Mouse (Mus musculus) E14TG2a.4 (cell line): ENCODE measurements around the gene Nrxn1.
A peak's percentile ranks its signal among the peaks of the same experiment; 100 is the strongest.

ENCODE experiments used
- H3K27me3 ChIP-seq: 2 replicates; pipeline ENCODE4 v1.6.1; 2014; ENCODE audit warnings: low read length, control low read depth; ENCODE audit not compliant: insufficient read depth
- H3K36me3 ChIP-seq: 2 replicates; pipeline ENCODE4 v1.6.1; 2014; ENCODE audit warnings: low read length, control low read depth; ENCODE audit not compliant: insufficient read depth
- H3K4me1 ChIP-seq: replicated peaks from 2 replicates; pipeline ENCODE4 v1.6.1; 2014; ENCODE audit warnings: low read depth, low read length, control low read depth
- H3K4me3 ChIP-seq: replicated peaks from 2 replicates; pipeline ENCODE4 v1.5.1; 2014; ENCODE audit warnings: mild to moderate bottlenecking, low read length
- H3K9me3 ChIP-seq: 2 replicates; pipeline ENCODE4 v1.6.1; 2014; ENCODE audit warnings: low read length, control low read depth
- CTCF ChIP-seq: conservative IDR thresholded peaks from 2 replicates; pipeline ENCODE4 v1.5.1; 2014; ENCODE audit warnings: low read length
- NANOG ChIP-seq: IDR thresholded peaks from 2 replicates; pipeline ENCODE4 v1.6.1; 2014; ENCODE audit warnings: borderline replicate concordance, low read length, mixed read lengths
- POU5F1 ChIP-seq: IDR thresholded peaks from 2 replicates; pipeline ENCODE4 v1.6.1; 2014; ENCODE audit warnings: low read length, borderline replicate concordance

Nrxn1 gene

GRCm38 (mm10) chr17:90454356-90454737, 638.5 kb downstream of the Nrxn1 start:
- TF ChIP-seq NANOG (no peak), POU5F1 (no peak), CTCF (no peak)
- Histone ChIP-seq H3K36me3 (no peaks in the 10 kb centered on the region), H3K27me3 (peaks cover 45% of the 10 kb centered on the region), H3K9me3 (no peaks in the 10 kb centered on the region), H3K4me1 (peaks cover 14% of the 10 kb centered on the region), H3K4me3 (peak overlapping the region; percentile 78)

- no peak overlapping the region for H3K4me3 ChIP-seq
- no peaks in the 10 kb centered on the region for H3K9me3 ChIP-seq
- H3K27me3 ChIP-seq, result peaks cover 45% of the 10 kb centered on the region
- H3K4me1 ChIP-seq, result peaks cover 14% of the 10 kb centered on the region
- H3K36me3 ChIP-seq, result no peaks in the 10 kb centered on the region
- no peak for TF ChIP-seq CTCF
- no peak for TF ChIP-seq NANOG
- TF ChIP-seq POU5F1, result no peak
Measured at GRCm38 (mm10) chr17:90453280-90453679, 639.6 kb downstream of the Nrxn1 start.

GRCm38 (mm10) chr17:90452770-90453169, 640.1 kb downstream of the Nrxn1 start:
- Histone ChIP-seq H3K4me1 (peaks cover 14% of the 10 kb centered on the region), H3K36me3 (no peaks in the 10 kb centered on the region), H3K27me3 (peaks cover 42% of the 10 kb centered on the region), H3K4me3 (no peak overlapping the region), H3K9me3 (no peaks in the 10 kb centered on the region)
- TF ChIP-seq CTCF (peak; percentile 29; the same call in 1 of the 2 replicates), POU5F1 (no peak), NANOG (no peak)

- Histone ChIP-seq H3K9me3 (no peaks in the 10 kb centered on the region), H3K4me1 (peaks cover 14% of the 10 kb centered on the region), H3K36me3 (no peaks in the 10 kb centered on the region), H3K27me3 (peaks cover 35% of the 10 kb centered on the region), H3K4me3 (no peak overlapping the region)
- TF ChIP-seq CTCF (no peak), POU5F1 (no peak), NANOG (no peak)
Measured at GRCm38 (mm10) chr17:90451384-90451783, 641.5 kb downstream of the Nrxn1 start.

- Histone ChIP-seq H3K27me3 (no peaks in the 10 kb centered on the region), H3K36me3 (no peaks in the 10 kb centered on the region), H3K4me1 (no peaks in the 10 kb centered on the region), H3K9me3 (no peaks in the 10 kb centered on the region), H3K4me3 (no peak overlapping the region)
- TF ChIP-seq NANOG (no peak), POU5F1 (no peak), CTCF (no peak)
Measured at GRCm38 (mm10) chr17:90443067-90443466, 649.8 kb downstream of the Nrxn1 start.

- TF ChIP-seq NANOG (no peak), CTCF (no peak), POU5F1 (no peak)
Measured at GRCm38 (mm10) chr17:90435836-90436235, 657.0 kb downstream of the Nrxn1 start.

GRCm38 (mm10) chr17:90435371-90435770, 657.5 kb downstream of the Nrxn1 start:
- Histone ChIP-seq H3K4me1 (no peaks in the 10 kb centered on the region), H3K27me3 (no peaks in the 10 kb centered on the region), H3K9me3 (no peaks in the 10 kb centered on the region), H3K4me3 (no peak overlapping the region), H3K36me3 (no peaks in the 10 kb centered on the region)
- TF ChIP-seq POU5F1, result no peak
- TF ChIP-seq NANOG, result no peak
- no peak for TF ChIP-seq CTCF

More at GRCm38 (mm10) chr17:90435836-90436235, 657.0 kb downstream of the Nrxn1 start:
- H3K9me3 ChIP-seq, result no peaks in the 10 kb centered on the region
- no peak overlapping the region for H3K4me3 ChIP-seq
- H3K4me1 ChIP-seq, result no peaks in the 10 kb centered on the region
- no peaks in the 10 kb centered on the region for H3K27me3 ChIP-seq
- H3K36me3 ChIP-seq, result no peaks in the 10 kb centered on the region

- no peaks in the 10 kb centered on the region for H3K9me3 ChIP-seq
- TF ChIP-seq POU5F1 (no peak), CTCF (no peak), NANOG (no peak)
- no peak overlapping the region for H3K4me3 ChIP-seq
- no peaks in the 10 kb centered on the region for H3K4me1 ChIP-seq
- no peaks in the 10 kb centered on the region for H3K36me3 ChIP-seq
- H3K27me3 ChIP-seq, result no peaks in the 10 kb centered on the region
Measured at GRCm38 (mm10) chr17:90430211-90430610, 662.7 kb downstream of the Nrxn1 start.

GRCm38 (mm10) chr17:90425974-90426373, 666.9 kb downstream of the Nrxn1 start:
- Histone ChIP-seq H3K4me1 (no peaks in the 10 kb centered on the region), H3K4me3 (no peak overlapping the region), H3K36me3 (no peaks in the 10 kb centered on the region), H3K27me3 (no peaks in the 10 kb centered on the region), H3K9me3 (no peaks in the 10 kb centered on the region)
- TF ChIP-seq CTCF (no peak), POU5F1 (no peak), NANOG (no peak)
